Mouse (Mus musculus) lung, adult 2 months (tissue): ENCODE data around the gene Pigq.

Experiments used
- CTCF ChIP-seq: fragments of 200-500 bp; IDR thresholded peaks from 2 replicates; pipeline ENCODE4 v1.5.1; 2011; ENCODE audit warnings: mild to moderate bottlenecking, low read length, control low read depth; ENCODE audit not compliant: insufficient read depth
- POLR2A ChIP-seq: fragments of 200-500 bp; IDR thresholded peaks from 2 replicates; pipeline ENCODE4 v1.6.1; 2011; ENCODE audit warnings: low read depth, mild to moderate bottlenecking, control low read depth, low read length, borderline replicate concordance; ENCODE audit errors: extremely low read depth

DNA sequence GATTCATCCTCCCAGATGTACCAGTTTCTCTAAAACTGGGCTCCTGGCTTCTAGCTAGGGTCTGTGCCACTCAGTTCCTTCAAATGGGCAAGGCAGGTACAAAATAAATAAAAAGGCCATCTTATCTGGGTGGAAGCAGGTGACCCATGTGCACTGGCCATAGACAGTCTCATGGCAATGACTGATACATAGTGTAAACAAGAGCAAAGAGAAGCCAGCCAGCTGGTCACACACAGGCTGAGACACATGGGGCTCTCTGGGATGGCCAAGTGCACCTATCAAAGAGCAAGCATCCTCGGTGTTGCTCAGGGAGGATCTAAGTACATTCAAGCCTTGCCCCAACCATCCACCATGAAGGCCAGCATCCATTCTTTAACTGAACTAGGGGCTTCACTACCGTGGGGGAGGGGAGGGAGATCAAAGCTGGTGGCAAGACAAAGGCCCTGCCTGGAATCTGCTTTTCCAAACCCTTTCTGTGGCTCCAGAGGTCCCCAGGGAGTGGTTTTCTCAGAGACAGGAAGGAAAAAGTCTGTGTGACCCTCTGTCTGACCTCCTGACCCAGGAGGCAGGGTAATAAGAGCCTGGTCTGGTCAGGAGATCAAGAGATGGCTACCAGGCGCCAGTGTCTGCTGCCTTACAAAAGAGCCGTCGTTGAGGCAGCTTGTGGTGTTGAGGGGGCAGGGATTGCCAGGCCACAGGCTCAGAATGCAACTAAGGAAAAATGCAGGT is 63.7 kb downstream of the Pigq start:
- no peak for TF ChIP-seq CTCF
- no peak for TF ChIP-seq POLR2A
